Comparison of ENCODE assay signal across 9 mouse cellular contexts in genomic region chr6:12260325-12261076, GRCm38 (mm10).
DNase-seq lines count a peak whose midpoint lies in the region; ATAC-seq lines count a peak whose summit lies in the region.
"Had no signal": no experiment of that assay in that cellular context is flagged by ENCODE, and none has a peak within 500 bp of the region (broad histone marks: within the 10 kb centered on the region; RNA-seq: fewer than 3 reads in every experiment).

No protein-coding gene starts in this region.

- H3K4me1 ChIP-seq in limb, embryonic 11.5 days (ENCODE audit: control insufficient read depth, insufficient read depth, low read length), result no peaks in the 10 kb centered on the region
- H3K4me1 ChIP-seq in limb, embryonic 10.5 days, result no peaks in the 10 kb centered on the region
- H3K4me1 ChIP-seq in megakaryocyte, embryonic 14.5 days, result peaks cover 3% of the 10 kb centered on the region; the same call in 1 of the 2 replicates
- H3K4me1 ChIP-seq in stomach, embryonic 16.5 days (ENCODE audit: control insufficient read depth, insufficient read depth, low read length), result no peaks in the 10 kb centered on the region; the same call in 1 of the 2 replicates
- H3K4me1 ChIP-seq: embryonic facial prominence, embryonic 13.5 days had no signal

- H3K4me3 ChIP-seq in limb, embryonic 11.5 days (ENCODE audit: low read depth, low read length), result no peak overlapping the region
- H3K4me3 ChIP-seq in limb, embryonic 10.5 days, result no peak overlapping the region
- peak overlapping the region; percentile 23 for H3K4me3 ChIP-seq in megakaryocyte, embryonic 14.5 days (replicated peaks)
- H3K4me3 ChIP-seq in stomach, embryonic 16.5 days (replicated peaks; ENCODE audit: low read length), result no peak overlapping the region
- H3K4me3 ChIP-seq: embryonic facial prominence, embryonic 13.5 days had no signal

- WGBS in limb, embryonic 11.5 days, result 49% methylated on average over 9 of the region's 9 CpGs
- 55% methylated on average over 9 of the region's 9 CpGs for WGBS in limb, embryonic 10.5 days
- WGBS in stomach, embryonic 16.5 days, result 32% methylated on average over 9 of the region's 9 CpGs

- peak; percentile 36 for DNase-seq in limb, embryonic 11.5 days (ENCODE audit: low spot score)
- no peak for DNase-seq in limb, embryonic 10.5 days (ENCODE audit: low spot score)
- peak; percentile 29 for DNase-seq in T-cell, adult 2 months (ENCODE audit: low spot score)
- DNase-seq in heart, postnatal 4 days, result peak; percentile 48
- DNase-seq in layer of hippocampus, adult 18-20 months (ENCODE audit: low spot score in 2 of 2), result peak; percentile 37 to 74

- no peaks in the 10 kb centered on the region for H3K36me3 ChIP-seq in limb, embryonic 11.5 days (ENCODE audit: control insufficient read depth, insufficient read depth, low read length)
- no peaks in the 10 kb centered on the region for H3K36me3 ChIP-seq in limb, embryonic 10.5 days
- H3K36me3 ChIP-seq in megakaryocyte, embryonic 14.5 days (replicated peaks; ENCODE audit: low read length), result no peaks in the 10 kb centered on the region
- no peaks in the 10 kb centered on the region for H3K36me3 ChIP-seq in stomach, embryonic 16.5 days (ENCODE audit: control insufficient read depth, insufficient read depth, low read length)
- H3K36me3 ChIP-seq: embryonic facial prominence, embryonic 13.5 days had no signal

- no peak overlapping the region for H3K4me2 ChIP-seq in limb, embryonic 11.5 days (ENCODE audit: low read depth, severe bottlenecking)
- H3K4me2 ChIP-seq in stomach, embryonic 16.5 days (ENCODE audit: low read depth, low read length), result no peak overlapping the region
- H3K4me2 ChIP-seq: embryonic facial prominence, embryonic 13.5 days had no signal

- no peak overlapping the region for H3K27ac ChIP-seq in limb, embryonic 11.5 days (replicated peaks; ENCODE audit: low read depth, low read length)
- no peak overlapping the region for H3K27ac ChIP-seq in limb, embryonic 10.5 days
- no peak overlapping the region for H3K27ac ChIP-seq in stomach, embryonic 16.5 days (ENCODE audit: low read length)
- H3K27ac ChIP-seq: embryonic facial prominence, embryonic 13.5 days had no signal

- ATAC-seq in limb, embryonic 11.5 days (ENCODE audit: insufficient number of reproducible peaks, low FRiP score, low TSS enrichment, low read depth), result 0 out of 2 replicates have a peak, but pooled peaks have one; percentile 82
- peak; percentile 98 for ATAC-seq in common myeloid progenitor, adult 5-6 weeks (replicated peaks; ENCODE audit: low read depth, poor library complexity, severe bottlenecking)
- peak; percentile 58; the same call in 1 of the 2 replicates for ATAC-seq in stomach, embryonic 16.5 days (ENCODE audit: insufficient read depth, low FRiP score)

- H3K9me3 ChIP-seq in limb, embryonic 11.5 days (ENCODE audit: control insufficient read depth, low read length), result no peaks in the 10 kb centered on the region
- H3K9me3 ChIP-seq in limb, embryonic 10.5 days (replicated peaks), result no peaks in the 10 kb centered on the region
- no peaks in the 10 kb centered on the region for H3K9me3 ChIP-seq in megakaryocyte, embryonic 14.5 days
- no peaks in the 10 kb centered on the region for H3K9me3 ChIP-seq in stomach, embryonic 16.5 days (replicated peaks; ENCODE audit: control insufficient read depth, low read length)
- H3K9me3 ChIP-seq: embryonic facial prominence, embryonic 13.5 days had no signal

- no peak overlapping the region for H3K9ac ChIP-seq in limb, embryonic 11.5 days (ENCODE audit: low read length)
- H3K9ac ChIP-seq in stomach, embryonic 16.5 days (ENCODE audit: low read length), result no peak overlapping the region
- H3K9ac ChIP-seq: embryonic facial prominence, embryonic 13.5 days had no signal

- H3K27me3 ChIP-seq in limb, embryonic 11.5 days (ENCODE audit: control insufficient read depth, insufficient read depth, low read length), result no peaks in the 10 kb centered on the region
- no peaks in the 10 kb centered on the region for H3K27me3 ChIP-seq in limb, embryonic 10.5 days (ENCODE audit: low read depth, poor library complexity, severe bottlenecking)
- H3K27me3 ChIP-seq in megakaryocyte, embryonic 14.5 days (replicated peaks), result no peaks in the 10 kb centered on the region
- H3K27me3 ChIP-seq in stomach, embryonic 16.5 days (ENCODE audit: control insufficient read depth, insufficient read depth, low read length), result no peaks in the 10 kb centered on the region
- H3K27me3 ChIP-seq: embryonic facial prominence, embryonic 13.5 days had no signal
